Mouse (Mus musculus): ENCODE measurements around the gene Caprin2. TPM values are rescaled to one million over a fixed set of nuclear protein-coding genes. Genes with fewer than 3 reads are reported as not detected.

Caprin2 gene
- polyA plus RNA-seq, 1 experiment from 2014 or later, result 10.7 TPM

Other genes with a start within 250 kb of the Caprin2 start
- gene Ipo8, start 64.8 kb downstream of the Caprin2 start, polyA plus RNA-seq (2015; fragmentation: Nextera tagmentation; extraction: Ambion mirVana), result 16.9 and 17.1 TPM in 2 replicates
- 44.6 and 54.0 TPM in 2 replicates for gene Sinhcaf, start 50.2 kb upstream of the Caprin2 start, polyA plus RNA-seq (2015; fragmentation: Nextera tagmentation; extraction: Ambion mirVana)
- gene Dennd5b, start 205.4 kb upstream of the Caprin2 start, polyA plus RNA-seq (2015; fragmentation: Nextera tagmentation; extraction: Ambion mirVana), result 6.0 and 6.2 TPM in 2 replicates
- gene Gm10203, start 233.9 kb upstream of the Caprin2 start, polyA plus RNA-seq (2015; fragmentation: Nextera tagmentation; extraction: Ambion mirVana), result not detected in 2 replicates
- 12.7 and 13.7 TPM in 2 replicates for gene Etfbkmt, start 243.6 kb upstream of the Caprin2 start, polyA plus RNA-seq (2015; fragmentation: Nextera tagmentation; extraction: Ambion mirVana)